Mouse (Mus musculus): Measurements from ENCODE around the gene Zbtb2. TPM values are rescaled to one million over a fixed set of nuclear protein-coding genes. Genes with fewer than 3 reads are reported as not detected.
A peak's percentile ranks its signal among the peaks of the same experiment; 100 is the strongest.

The Zbtb2 gene
- polyA plus RNA-seq, 1 experiment from 2014 or later, result 18.8 TPM

GRCm38 (mm10) chr10:4375267-4375666 lies 12.6 kb downstream of the Zbtb2 start:
- H3K9me3 ChIP-seq, result no peaks in the 10 kb centered on the region
- no peaks in the 10 kb centered on the region for H3K27me3 ChIP-seq (replicated peaks; ENCODE audit: low read depth, poor library complexity, severe bottlenecking)
- H3K27ac ChIP-seq (replicated peaks), result no peak overlapping the region
- no peak overlapping the region for H3K4me3 ChIP-seq
- H3K4me1 ChIP-seq, result peaks cover 6% of the 10 kb centered on the region; the same call in 1 of the 2 replicates
- WGBS, result 53% methylated on average over 7 of the region's 7 CpGs
- peaks cover 38% of the 10 kb centered on the region for H3K36me3 ChIP-seq (replicated peaks)
- DNase-seq (ENCODE audit: low spot score), result no peak

DNA sequence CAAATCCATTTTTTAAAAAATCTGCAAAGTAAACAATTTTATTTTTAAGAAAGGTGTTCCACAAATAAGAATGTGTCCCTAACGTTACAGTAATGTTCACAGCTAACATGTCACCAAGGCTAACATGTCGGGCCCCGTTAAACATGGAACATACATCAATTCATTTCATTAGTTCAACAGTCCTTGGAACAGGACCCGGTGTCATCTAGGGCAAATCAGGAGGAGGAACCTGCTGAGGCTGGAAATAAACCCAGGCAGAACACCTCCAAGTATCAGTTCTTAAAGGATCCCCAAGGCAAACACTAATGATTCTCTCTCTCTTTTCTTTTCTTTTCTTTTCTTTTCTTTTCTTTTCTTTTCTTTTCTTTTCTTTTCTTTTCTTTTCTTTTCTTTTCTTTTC lies 13.2 kb downstream of the Zbtb2 start:
- DNase-seq (ENCODE audit: low spot score), result no peak
- WGBS, result 93% methylated on average over 4 of the region's 4 CpGs
- H3K27ac ChIP-seq (replicated peaks), result no peak overlapping the region
- no peaks in the 10 kb centered on the region for H3K27me3 ChIP-seq (replicated peaks; ENCODE audit: low read depth, poor library complexity, severe bottlenecking)
- H3K4me3 ChIP-seq, result no peak overlapping the region
- peaks cover 6% of the 10 kb centered on the region; the same call in 1 of the 2 replicates for H3K4me1 ChIP-seq
- peaks cover 43% of the 10 kb centered on the region for H3K36me3 ChIP-seq (replicated peaks)
- no peaks in the 10 kb centered on the region for H3K9me3 ChIP-seq

DNA sequence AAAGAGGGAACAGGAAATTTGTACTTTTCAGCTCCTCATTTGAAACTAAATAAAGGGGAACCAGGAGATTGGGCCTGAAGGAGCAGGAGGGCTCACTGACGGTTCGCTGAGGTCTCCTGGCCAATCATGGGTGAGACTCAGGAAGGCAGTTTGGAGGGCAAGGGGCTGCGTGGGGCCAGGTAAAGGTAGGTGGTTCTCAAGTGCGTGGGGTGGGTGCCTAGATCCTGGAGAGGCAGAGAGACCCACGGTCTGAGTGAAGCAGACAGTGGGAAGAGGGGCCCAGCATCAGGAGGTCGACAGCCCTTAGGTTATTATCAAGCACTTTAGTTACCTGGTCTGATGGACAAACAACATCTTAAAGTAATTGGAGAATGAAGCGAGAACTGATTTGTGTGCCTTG lies 13.7 kb downstream of the Zbtb2 start:
- Histone ChIP-seq H3K36me3 (replicated peaks) (peaks cover 48% of the 10 kb centered on the region), H3K4me3 (no peak overlapping the region)
- 89% methylated on average over 7 of the region's 7 CpGs for WGBS

DNA sequence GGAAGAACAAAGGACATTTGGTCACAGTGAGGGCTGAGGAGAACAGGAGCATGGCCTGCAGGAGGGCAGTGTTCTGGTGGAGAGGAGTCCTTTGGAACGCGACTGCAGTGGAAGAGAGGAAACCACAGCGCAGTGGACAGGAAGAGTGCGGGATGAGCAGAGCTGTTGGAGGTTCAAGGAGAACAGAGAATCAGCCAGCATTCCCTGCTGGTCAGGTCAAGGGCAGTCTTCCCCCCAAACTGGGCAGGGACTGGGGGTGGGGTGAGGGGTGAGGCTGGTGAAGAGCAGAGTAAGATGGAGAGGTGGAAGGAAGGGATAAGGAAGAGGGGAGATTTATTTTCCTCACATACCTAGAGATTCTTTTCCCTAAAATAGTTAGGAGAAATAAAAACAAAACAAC lies 14.3 kb downstream of the Zbtb2 start:
- Histone ChIP-seq H3K27me3 (replicated peaks; ENCODE audit: low read depth, poor library complexity, severe bottlenecking) (no peaks in the 10 kb centered on the region), H3K9me3 (no peaks in the 10 kb centered on the region), H3K36me3 (replicated peaks) (peaks cover 55% of the 10 kb centered on the region), H3K4me1 (peaks cover 6% of the 10 kb centered on the region; the same call in 1 of the 2 replicates), H3K4me3 (no peak overlapping the region), H3K27ac (replicated peaks) (no peak overlapping the region)
- WGBS, result 88% methylated on average over 4 of the region's 4 CpGs
- DNase-seq (ENCODE audit: low spot score), result no peak

More for the DNA sequence above, 13.7 kb downstream of the Zbtb2 start:
- Histone ChIP-seq H3K4me1 (peaks cover 6% of the 10 kb centered on the region; the same call in 1 of the 2 replicates), H3K27me3 (replicated peaks; ENCODE audit: low read depth, poor library complexity, severe bottlenecking) (no peaks in the 10 kb centered on the region), H3K9me3 (no peaks in the 10 kb centered on the region), H3K27ac (replicated peaks) (no peak overlapping the region)
- no peak for DNase-seq (ENCODE audit: low spot score)

- Histone ChIP-seq H3K36me3 (replicated peaks) (peaks cover 70% of the 10 kb centered on the region), H3K9me3 (peaks cover 4% of the 10 kb centered on the region; the same call in 1 of the 2 replicates), H3K27ac (replicated peaks) (no peak overlapping the region), H3K4me3 (no peak overlapping the region), H3K4me1 (peaks cover 6% of the 10 kb centered on the region; the same call in 1 of the 2 replicates), H3K27me3 (replicated peaks; ENCODE audit: low read depth, poor library complexity, severe bottlenecking) (no peaks in the 10 kb centered on the region)
- DNase-seq (ENCODE audit: low spot score), result no peak
- WGBS, result 69% methylated on average over 5 of the region's 5 CpGs
Measured at GRCm38 (mm10) chr10:4372011-4372410, 15.9 kb downstream of the Zbtb2 start.

- Histone ChIP-seq H3K4me1 (no peaks in the 10 kb centered on the region; the same call in 1 of the 2 replicates), H3K4me3 (no peak overlapping the region), H3K9me3 (peaks cover 4% of the 10 kb centered on the region; the same call in 1 of the 2 replicates), H3K36me3 (replicated peaks) (peaks cover 90% of the 10 kb centered on the region), H3K27me3 (replicated peaks; ENCODE audit: low read depth, poor library complexity, severe bottlenecking) (no peaks in the 10 kb centered on the region), H3K27ac (replicated peaks) (no peak overlapping the region)
- WGBS, result 92% methylated on average over 11 of the region's 11 CpGs
- no peak for DNase-seq (ENCODE audit: low spot score)
Measured at GRCm38 (mm10) chr10:4370105-4370504, 17.8 kb downstream of the Zbtb2 start.

DNA sequence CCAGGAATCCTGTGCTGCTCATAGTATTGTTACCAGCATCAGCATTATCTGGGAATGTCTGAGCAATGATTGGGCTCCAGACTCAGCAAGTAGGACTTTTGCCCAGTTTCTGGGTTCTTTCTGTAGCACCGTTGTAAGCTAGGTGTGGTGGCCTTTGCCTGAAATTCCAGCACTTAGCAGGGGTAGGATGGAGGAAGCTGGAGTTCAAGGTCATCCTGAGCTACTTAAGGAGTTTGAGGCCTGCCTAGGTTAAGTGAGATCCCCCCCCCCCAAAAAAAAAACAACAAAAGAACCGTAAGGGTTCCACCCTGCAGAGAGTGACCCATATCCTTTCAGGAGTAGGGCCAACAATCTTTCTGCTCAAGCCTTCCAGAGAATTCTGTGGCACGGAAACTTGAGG lies 23.3 kb downstream of the Zbtb2 start:
- Histone ChIP-seq H3K27ac (replicated peaks) (no peak overlapping the region), H3K4me3 (no peak overlapping the region), H3K27me3 (replicated peaks; ENCODE audit: low read depth, poor library complexity, severe bottlenecking) (no peaks in the 10 kb centered on the region), H3K36me3 (replicated peaks) (peaks cover 45% of the 10 kb centered on the region), H3K9me3 (peaks cover 22% of the 10 kb centered on the region), H3K4me1 (no peaks in the 10 kb centered on the region)
- no peak for DNase-seq (ENCODE audit: low spot score)
- 88% methylated on average over 3 of the region's 3 CpGs for WGBS

GRCm38 (mm10) chr10:4357435-4357834 lies 30.5 kb downstream of the Zbtb2 start:
- DNase-seq (ENCODE audit: low spot score), result no peak
- 91% methylated on average over 10 of the region's 10 CpGs for WGBS
- H3K27me3 ChIP-seq (replicated peaks; ENCODE audit: low read depth, poor library complexity, severe bottlenecking), result no peaks in the 10 kb centered on the region
- 0 out of 2 replicates have a peak, but pooled peaks cover 4% of the 10 kb centered on the region for H3K4me1 ChIP-seq
- H3K9me3 ChIP-seq, result peaks cover 9% of the 10 kb centered on the region
- H3K36me3 ChIP-seq (replicated peaks), result peaks cover 37% of the 10 kb centered on the region
- no peak overlapping the region for H3K27ac ChIP-seq (replicated peaks)
- no peak overlapping the region for H3K4me3 ChIP-seq

DNA sequence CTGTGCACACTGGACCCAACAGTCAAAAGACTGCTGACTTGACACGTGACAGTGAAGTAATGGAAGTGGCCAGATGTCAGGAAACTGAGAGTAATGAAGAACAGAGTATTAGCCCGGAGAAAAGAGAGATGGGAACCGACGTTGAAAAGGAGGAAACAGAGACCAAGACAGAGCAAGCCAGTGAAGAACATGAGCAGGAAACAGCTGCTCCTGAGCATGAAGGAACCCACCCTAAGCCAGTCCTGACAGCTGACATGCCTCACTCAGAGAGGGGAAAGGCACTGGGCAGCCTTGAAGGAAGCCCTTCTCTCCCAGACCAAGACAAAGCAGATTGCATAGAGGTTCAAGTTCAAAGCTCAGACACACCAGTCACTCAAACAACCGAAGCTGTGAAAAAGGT lies 31.3 kb downstream of the Zbtb2 start:
- DNase-seq (ENCODE audit: low spot score), result no peak
- Histone ChIP-seq H3K4me3 (no peak overlapping the region), H3K27ac (replicated peaks) (no peak overlapping the region), H3K9me3 (peaks cover 7% of the 10 kb centered on the region), H3K4me1 (0 out of 2 replicates have a peak, but pooled peaks cover 4% of the 10 kb centered on the region), H3K27me3 (replicated peaks; ENCODE audit: low read depth, poor library complexity, severe bottlenecking) (no peaks in the 10 kb centered on the region), H3K36me3 (replicated peaks) (peaks cover 37% of the 10 kb centered on the region)
- WGBS, result 85% methylated on average over 5 of the region's 5 CpGs

GRCm38 (mm10) chr10:4355882-4356451 lies 31.9 kb downstream of the Zbtb2 start:
- no peaks in the 10 kb centered on the region for H3K27me3 ChIP-seq (replicated peaks; ENCODE audit: low read depth, poor library complexity, severe bottlenecking)
- no peak overlapping the region for H3K27ac ChIP-seq (replicated peaks)
- peaks cover 37% of the 10 kb centered on the region for H3K36me3 ChIP-seq (replicated peaks)
- peaks cover 3% of the 10 kb centered on the region; the same call in 1 of the 2 replicates for H3K9me3 ChIP-seq
- DNase-seq (ENCODE audit: low spot score), result no peak
- 93% methylated on average over 19 of the region's 19 CpGs for WGBS
- H3K4me3 ChIP-seq, result no peak overlapping the region
- 0 out of 2 replicates have a peak, but pooled peaks cover 4% of the 10 kb centered on the region for H3K4me1 ChIP-seq

- no peaks in the 10 kb centered on the region for H3K9me3 ChIP-seq
- H3K27me3 ChIP-seq (replicated peaks; ENCODE audit: low read depth, poor library complexity, severe bottlenecking), result no peaks in the 10 kb centered on the region
- WGBS, result 87% methylated on average over 38 of the region's 38 CpGs
- H3K36me3 ChIP-seq (replicated peaks), result peaks cover 37% of the 10 kb centered on the region
- DNase-seq (ENCODE audit: low spot score), result no peak
- no peak overlapping the region for H3K4me3 ChIP-seq
- H3K27ac ChIP-seq (replicated peaks), result no peak overlapping the region
- 0 out of 2 replicates have a peak, but pooled peaks cover 4% of the 10 kb centered on the region for H3K4me1 ChIP-seq
Measured at GRCm38 (mm10) chr10:4354371-4355260, 33.3 kb downstream of the Zbtb2 start.

DNA sequence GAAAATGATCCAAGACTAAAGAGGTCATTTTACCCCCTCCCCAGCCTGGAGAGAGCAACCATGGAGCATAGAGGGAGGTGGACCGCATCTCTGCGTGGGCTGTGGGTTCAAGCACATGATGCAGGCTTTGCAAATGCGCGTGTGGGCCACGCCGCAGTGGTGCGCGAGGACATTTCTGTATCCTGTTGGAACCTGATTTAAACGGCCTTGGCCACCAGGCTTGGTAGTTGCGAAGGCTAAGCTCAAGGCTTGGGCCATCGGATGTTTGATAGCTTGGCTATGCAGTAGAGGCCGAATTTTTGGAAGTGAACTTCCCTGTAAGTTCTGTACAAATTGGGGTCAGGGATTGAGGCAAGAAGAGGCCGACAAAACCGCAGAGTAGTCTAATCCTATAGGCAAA lies 40.3 kb downstream of the Zbtb2 start:
- Histone ChIP-seq H3K9me3 (no peaks in the 10 kb centered on the region), H3K36me3 (replicated peaks) (no peaks in the 10 kb centered on the region), H3K4me3 (no peak overlapping the region), H3K4me1 (peaks cover 10% of the 10 kb centered on the region), H3K27ac (replicated peaks) (no peak overlapping the region), H3K27me3 (replicated peaks; ENCODE audit: low read depth, poor library complexity, severe bottlenecking) (no peaks in the 10 kb centered on the region)
- DNase-seq (ENCODE audit: low spot score), result no peak
- WGBS, result 96% methylated on average over 14 of the region's 14 CpGs

DNA sequence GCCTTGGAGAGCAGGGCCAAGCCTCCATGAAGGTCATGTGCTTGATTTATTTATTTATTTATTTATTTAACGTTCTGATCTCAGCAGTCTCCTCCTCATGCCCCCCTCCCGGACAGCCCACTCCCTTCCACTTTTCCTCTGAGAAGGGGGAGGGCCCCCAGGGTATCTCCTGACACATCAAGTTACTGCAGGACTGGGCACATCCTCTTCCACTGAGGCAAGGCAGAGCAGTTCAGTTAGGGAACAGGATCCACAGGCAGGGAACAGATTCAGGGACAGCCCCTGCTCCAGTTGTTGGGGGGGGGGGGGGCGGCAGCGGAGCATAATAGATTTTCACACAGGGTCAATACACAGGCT lies 40.8 kb downstream of the Zbtb2 start:
- Histone ChIP-seq H3K36me3 (replicated peaks) (no peaks in the 10 kb centered on the region), H3K4me1 (peaks cover 10% of the 10 kb centered on the region), H3K9me3 (no peaks in the 10 kb centered on the region), H3K27ac (replicated peaks) (no peak overlapping the region), H3K4me3 (peak overlapping the region; percentile 58), H3K27me3 (replicated peaks; ENCODE audit: low read depth, poor library complexity, severe bottlenecking) (no peaks in the 10 kb centered on the region)
- 70% methylated on average over 4 of the region's 4 CpGs for WGBS
- DNase-seq (ENCODE audit: low spot score), result no peak

Measured in embryonic facial prominence, embryonic 10.5 days (tissue).